Mouse (Mus musculus) adrenal gland, adult 18-20 months (tissue): Measurements from ENCODE around the gene Srr. TPM values are rescaled to one million over a fixed set of nuclear protein-coding genes. Genes with fewer than 3 reads are reported as not detected.

Experiments used
- DNase-seq, 2 experiments: peaks; one replicate each; pipeline ENCODE4 v3.0.0; 2021 to 2022; ENCODE audit warnings: low spot score in 2 of 2
- total RNA-seq, 2 experiments: library from RNA; stranded (reverse); gene quantifications; 1 replicate in 1 of 2; 2 replicates in 1 of 2; pipeline ENCODE4 v1.2.3; 2021

Gene Srr
- total RNA-seq, 2 experiments from 2014 or later, result 44.8 to 51.3 TPM

- no peak for DNase-seq
Measured at GRCm38 (mm10) chr11:74908618-74909399, 16.9 kb downstream of the Srr start.

DNA sequence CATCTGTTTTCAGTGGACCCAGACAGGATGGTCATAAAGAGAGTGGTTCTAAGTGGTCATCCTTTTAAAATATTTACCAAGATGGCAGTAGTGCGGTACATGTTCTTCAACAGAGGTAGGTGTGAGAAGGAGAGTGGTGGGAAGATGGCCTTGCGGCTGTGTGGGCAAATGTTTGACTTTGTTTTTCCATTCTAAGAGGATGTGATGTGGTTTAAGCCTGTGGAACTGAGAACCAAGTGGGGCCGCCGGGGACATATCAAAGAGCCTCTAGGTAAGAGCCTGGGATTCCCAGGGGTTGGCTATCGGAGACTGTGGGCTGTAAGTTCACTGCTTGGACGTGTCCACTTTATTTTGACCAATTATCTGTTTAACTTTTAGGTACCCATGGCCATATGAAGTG, 17.9 kb downstream of the Srr start:
- no peak for DNase-seq

GRCm38 (mm10) chr11:74902416-74902815, 23.3 kb downstream of the Srr start:
- DNase-seq, result no peak

GRCm38 (mm10) chr11:74901555-74901954, 24.2 kb downstream of the Srr start:
- DNase-seq, result no peak

DNA sequence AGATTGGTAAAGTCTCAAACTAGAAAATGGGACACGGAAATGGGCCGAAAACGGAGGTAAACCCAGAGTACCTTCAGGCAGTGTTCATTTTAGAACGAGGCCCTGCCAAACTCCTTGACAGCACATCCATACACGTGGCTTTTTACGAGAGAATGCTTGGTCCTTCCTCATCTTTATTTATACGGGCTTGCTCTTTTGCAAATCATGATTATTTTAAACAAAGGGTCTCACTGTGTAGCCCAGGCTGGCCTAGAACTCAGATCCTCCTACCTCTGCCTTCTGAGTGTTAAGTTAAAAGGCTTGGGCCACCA, 27.3 kb downstream of the Srr start:
- DNase-seq, result no peak

GRCm38 (mm10) chr11:74897678-74898516, 27.9 kb downstream of the Srr start, which contains the start of gene Tsr1:
Tsr1 (plus strand) TSS chr11:74898071.
- DNase-seq, result peak; percentile 82 to 84

- DNase-seq, result peak; percentile 72 to 73
Measured at GRCm38 (mm10) chr11:74896901-74897677, 28.7 kb downstream of the Srr start, which contains the start of gene Sgsm2. Sgsm2 (minus strand) TSS chr11:74897060.

GRCm38 (mm10) chr11:74895980-74896900, 29.5 kb downstream of the Srr start:
- DNase-seq, result peak; percentile 75 to 78

DNA sequence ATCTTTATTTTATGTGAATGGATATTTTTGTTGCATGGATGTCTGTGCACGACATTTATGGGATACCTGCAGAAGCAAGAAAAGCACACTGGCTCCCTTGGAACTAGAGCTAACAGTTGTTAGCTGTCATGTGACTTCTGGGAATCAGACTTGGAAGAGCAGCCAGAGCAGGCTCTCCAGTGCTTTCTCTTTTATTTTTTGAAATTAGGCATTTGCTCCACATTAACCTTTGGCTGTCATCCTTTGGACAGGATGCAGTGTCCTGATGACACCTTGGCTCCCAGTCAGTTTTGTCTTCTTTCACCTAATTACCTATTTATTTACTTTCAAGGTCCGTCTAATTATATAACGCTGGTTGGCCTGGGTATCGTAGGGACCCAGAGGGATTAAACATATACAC, 31.1 kb downstream of the Srr start:
- DNase-seq, result no peak

DNA sequence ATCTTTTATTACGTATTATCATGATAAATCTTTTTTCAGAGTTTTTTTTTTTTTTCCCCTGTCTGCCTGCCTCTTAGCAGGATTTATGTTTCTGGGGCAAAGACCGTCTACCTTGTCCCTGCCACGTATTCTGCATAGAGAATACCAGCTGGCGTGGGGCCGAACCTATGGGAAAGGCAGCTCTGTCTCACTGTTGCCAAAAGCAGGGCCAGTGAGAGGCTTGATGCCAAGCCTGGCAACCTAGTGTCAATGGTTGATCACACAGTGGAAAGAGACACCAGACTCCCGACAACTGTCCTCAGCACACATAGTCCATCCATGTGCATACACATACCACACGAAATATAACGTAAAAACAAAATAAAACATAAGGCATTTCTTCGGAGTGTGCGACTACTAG, 42.6 kb downstream of the Srr start:
- no peak for DNase-seq

DNA sequence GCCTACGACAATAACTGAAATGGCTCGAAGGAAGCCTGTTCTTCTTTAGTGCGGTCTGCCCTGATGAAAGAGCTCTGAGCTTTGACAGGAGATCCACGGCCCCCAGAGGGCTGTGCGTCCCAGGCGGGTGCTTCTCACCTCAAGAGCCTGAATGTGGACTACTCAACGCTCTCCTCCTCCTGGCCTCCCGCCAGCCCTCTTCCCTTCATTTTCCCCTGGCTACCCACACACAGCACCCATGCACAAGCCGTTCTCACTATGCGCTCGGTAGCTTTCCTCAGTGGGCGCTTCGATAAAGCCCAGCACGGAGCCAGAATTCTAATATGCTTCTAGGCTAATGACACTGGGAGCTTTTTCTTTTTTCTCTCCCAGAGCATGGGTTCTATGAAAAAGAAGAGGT, 43.8 kb downstream of the Srr start:
- DNase-seq, result no peak

- no peak for DNase-seq
Measured at GRCm38 (mm10) chr11:74880999-74881398, 44.7 kb downstream of the Srr start.

GRCm38 (mm10) chr11:74876801-74877200, 48.9 kb downstream of the Srr start:
- no peak for DNase-seq

GRCm38 (mm10) chr11:74874630-74875029, 51.1 kb downstream of the Srr start:
- no peak for DNase-seq

GRCm38 (mm10) chr11:74870991-74871622, 54.6 kb downstream of the Srr start:
- DNase-seq, result no peak

DNA sequence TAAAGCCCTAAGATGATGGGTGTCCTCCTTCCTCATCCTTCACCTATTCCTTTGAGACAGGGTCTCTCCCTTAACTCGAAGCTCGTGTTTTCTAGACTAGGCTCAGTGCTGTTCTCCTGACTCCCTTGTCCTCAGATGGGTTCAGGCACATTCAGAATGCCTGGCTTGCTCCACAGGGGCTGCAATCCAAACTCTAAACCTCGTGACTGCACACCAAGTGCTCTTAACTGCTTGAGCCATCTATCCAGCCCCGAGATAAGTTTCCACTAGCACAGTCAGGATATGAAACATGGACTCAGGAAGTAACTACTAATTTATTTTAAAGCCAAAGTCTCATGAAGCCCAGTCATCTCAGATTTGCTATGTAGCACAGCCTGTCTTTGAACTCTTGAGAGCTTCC, 55.2 kb downstream of the Srr start:
- DNase-seq, result no peak

- no peak for DNase-seq
Measured at GRCm38 (mm10) chr11:74869603-74870002, 56.1 kb downstream of the Srr start.

DNA sequence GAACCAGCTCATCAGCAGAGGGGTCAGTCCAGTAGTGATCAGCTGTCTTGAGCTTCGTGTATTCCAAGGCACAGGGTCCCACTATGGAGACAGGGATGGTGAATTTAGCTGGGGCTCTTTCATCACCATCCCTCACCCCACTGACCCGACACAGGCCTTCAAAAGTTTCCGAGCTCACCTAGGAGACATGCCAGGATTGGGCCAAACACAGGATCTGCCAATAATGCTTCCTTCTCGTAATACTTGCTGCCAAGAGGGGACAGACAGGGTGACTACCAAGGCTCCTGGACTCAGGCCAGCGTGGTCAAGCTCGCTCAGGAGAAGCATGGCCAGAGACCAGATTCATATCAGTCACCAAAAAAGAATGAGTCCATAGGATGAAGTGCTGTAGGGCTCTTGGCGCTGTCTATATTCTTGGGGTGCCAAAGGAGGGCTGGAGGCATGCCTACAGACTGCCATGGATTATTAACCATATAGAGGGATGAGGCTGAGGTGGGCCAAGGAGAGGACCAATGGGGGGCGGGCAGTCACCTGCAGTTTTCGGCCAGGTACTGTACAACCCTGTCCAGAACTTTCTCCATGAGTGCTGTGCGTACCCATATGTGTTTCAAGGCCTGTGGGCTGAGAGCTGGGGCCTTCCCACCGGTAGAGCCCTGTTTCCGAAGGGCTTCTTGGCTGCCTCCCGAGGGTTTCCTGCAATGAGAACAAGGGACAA, 57.5 kb downstream of the Srr start:
- DNase-seq, result no peak

- no peak for DNase-seq
Measured at GRCm38 (mm10) chr11:74867181-74867580, 58.6 kb downstream of the Srr start.
